Mouse (Mus musculus): Measurements from ENCODE around the gene Fcer1g. TPM values are rescaled to one million over a fixed set of nuclear protein-coding genes. Genes with fewer than 3 reads are reported as not detected.
"Not testable (repeated sequence)": the region's sequence is repeated elsewhere in the genome, so short reads cannot be mapped to it uniquely, and the experiment has no call there.

Fcer1g gene
- total and polyA plus RNA-seq, 2 experiments from 2014 or later, result 24.6 to 60.5 TPM

GRCm38 (mm10) chr1:171247453-171247841 is 13.3 kb upstream of the Fcer1g start:
- Histone ChIP-seq H3K9me3 (replicated peaks; ENCODE audit: control insufficient read depth, low read length) (no peaks in the 10 kb centered on the region), H3K9ac (replicated peaks; ENCODE audit: low read depth, low read length) (peak overlapping the region; percentile 64), H3K27me3 (ENCODE audit: control insufficient read depth, insufficient read depth, low read length) (no peaks in the 10 kb centered on the region), H3K4me2 (ENCODE audit: low read depth, low read length) (peak overlapping the region; percentile 77), H3K4me1 (ENCODE audit: control insufficient read depth, insufficient read depth) (peaks cover 20% of the 10 kb centered on the region), H3K27ac (ENCODE audit: low read depth) (peak overlapping the region; percentile 93), H3K4me3 (ENCODE audit: low read depth, low read length) (peak overlapping the region; percentile 65), H3K36me3 (replicated peaks; ENCODE audit: control insufficient read depth, insufficient read depth, low read length) (peaks cover 19% of the 10 kb centered on the region)
- TF ChIP-seq CTCF (IDR thresholded peaks at IDR 0.05; ENCODE audit: low read depth) (no peak), EP300 (IDR thresholded peaks at IDR 0.05; ENCODE audit: low read depth) (no peak)
- ATAC-seq (ENCODE audit: insufficient read depth, low read depth) (no peak), DNase-seq (ENCODE audit: low spot score) (peak; percentile 32)
- WGBS, result 7% methylated on average over 13 of the region's 13 CpGs

- under 1% methylated on average over 40 of the region's 41 CpGs for WGBS
Measured at GRCm38 (mm10) chr1:171246709-171247452, 12.7 kb upstream of the Fcer1g start.

GRCm38 (mm10) chr1:171245353-171245752 is 11.2 kb upstream of the Fcer1g start:
- Histone ChIP-seq H3K4me3 (ENCODE audit: low read depth, low read length) (0 out of 2 replicates have a peak overlapping the region, but pooled peaks have one; percentile 65), H3K36me3 (replicated peaks; ENCODE audit: control insufficient read depth, insufficient read depth, low read length) (peaks cover 38% of the 10 kb centered on the region), H3K9me3 (replicated peaks; ENCODE audit: control insufficient read depth, low read length) (no peaks in the 10 kb centered on the region), H3K27ac (ENCODE audit: low read depth) (0 out of 2 replicates have a peak overlapping the region, but pooled peaks have one; percentile 37), H3K4me2 (ENCODE audit: low read depth, low read length) (no peak overlapping the region), H3K9ac (replicated peaks; ENCODE audit: low read depth, low read length) (no peak overlapping the region), H3K4me1 (ENCODE audit: control insufficient read depth, insufficient read depth) (peaks cover 20% of the 10 kb centered on the region), H3K27me3 (ENCODE audit: control insufficient read depth, insufficient read depth, low read length) (no peaks in the 10 kb centered on the region)
- TF ChIP-seq EP300 (IDR thresholded peaks at IDR 0.05; ENCODE audit: low read depth) (no peak), CTCF (IDR thresholded peaks at IDR 0.05; ENCODE audit: low read depth) (no peak)
- ATAC-seq (ENCODE audit: insufficient read depth, low read depth), result no peak
- DNase-seq (ENCODE audit: low spot score), result no peak
- 80% methylated on average over 8 of the region's 8 CpGs for WGBS

More at GRCm38 (mm10) chr1:171246709-171247452, 12.7 kb upstream of the Fcer1g start:
- Histone ChIP-seq H3K4me1 (ENCODE audit: control insufficient read depth, insufficient read depth) (peaks cover 20% of the 10 kb centered on the region), H3K27ac (ENCODE audit: low read depth) (peak overlapping the region; percentile 93), H3K4me3 (ENCODE audit: low read depth, low read length) (peak overlapping the region; percentile 65), H3K27me3 (ENCODE audit: control insufficient read depth, insufficient read depth, low read length) (no peaks in the 10 kb centered on the region), H3K9ac (replicated peaks; ENCODE audit: low read depth, low read length) (peak overlapping the region; percentile 79), H3K4me2 (ENCODE audit: low read depth, low read length) (peak overlapping the region; percentile 77), H3K36me3 (replicated peaks; ENCODE audit: control insufficient read depth, insufficient read depth, low read length) (peaks cover 25% of the 10 kb centered on the region), H3K9me3 (replicated peaks; ENCODE audit: control insufficient read depth, low read length) (no peaks in the 10 kb centered on the region)
- TF ChIP-seq CTCF (IDR thresholded peaks at IDR 0.05; ENCODE audit: low read depth) (peak; percentile 87), EP300 (IDR thresholded peaks at IDR 0.05; ENCODE audit: low read depth) (peak; percentile 84)
- ATAC-seq (ENCODE audit: insufficient read depth, low read depth) (peak; percentile 91), DNase-seq (ENCODE audit: low spot score) (peak; percentile 99)

- H3K4me2 ChIP-seq (ENCODE audit: low read depth, low read length); H3K27me3 ChIP-seq (ENCODE audit: control insufficient read depth, insufficient read depth, low read length); DNase-seq (ENCODE audit: low spot score); H3K4me3 ChIP-seq (ENCODE audit: low read depth, low read length); H3K9me3 ChIP-seq (replicated peaks; ENCODE audit: control insufficient read depth, low read length); H3K27ac ChIP-seq (ENCODE audit: low read depth); H3K4me1 ChIP-seq (ENCODE audit: control insufficient read depth, insufficient read depth); ATAC-seq (ENCODE audit: insufficient read depth, low read depth); H3K9ac ChIP-seq (replicated peaks; ENCODE audit: low read depth, low read length): not testable (repeated sequence)
- TF ChIP-seq CTCF (IDR thresholded peaks at IDR 0.05; ENCODE audit: low read depth), result peak; percentile 23; the same call in 1 of the 2 replicates
- H3K36me3 ChIP-seq (replicated peaks; ENCODE audit: control insufficient read depth, insufficient read depth, low read length), result peaks cover 70% of the 10 kb centered on the region
- WGBS, result 86% methylated on average over 12 of the region's 12 CpGs
Measured at GRCm38 (mm10) chr1:171241952-171242351, 7.8 kb upstream of the Fcer1g start.

GRCm38 (mm10) chr1:171240911-171241310 is 6.7 kb upstream of the Fcer1g start:
- H3K27ac ChIP-seq (ENCODE audit: low read depth), result no peak overlapping the region
- ATAC-seq (ENCODE audit: insufficient read depth, low read depth) (no peak), DNase-seq (ENCODE audit: low spot score) (no peak)
- H3K4me2 ChIP-seq (ENCODE audit: low read depth, low read length), result no peak overlapping the region
- no peak overlapping the region for H3K9ac ChIP-seq (replicated peaks; ENCODE audit: low read depth, low read length)
- H3K4me3 ChIP-seq (ENCODE audit: low read depth, low read length), result no peak overlapping the region
- H3K27me3 ChIP-seq (ENCODE audit: control insufficient read depth, insufficient read depth, low read length), result no peaks in the 10 kb centered on the region
- TF ChIP-seq EP300 (IDR thresholded peaks at IDR 0.05; ENCODE audit: low read depth) (no peak), CTCF (IDR thresholded peaks at IDR 0.05; ENCODE audit: low read depth) (no peak)
- H3K9me3 ChIP-seq (replicated peaks; ENCODE audit: control insufficient read depth, low read length), result no peaks in the 10 kb centered on the region
- 89% methylated on average over 10 of the region's 10 CpGs for WGBS
- H3K4me1 ChIP-seq (ENCODE audit: control insufficient read depth, insufficient read depth), result peaks cover 5% of the 10 kb centered on the region; the same call in 1 of the 2 replicates
- H3K36me3 ChIP-seq (replicated peaks; ENCODE audit: control insufficient read depth, insufficient read depth, low read length), result peaks cover 81% of the 10 kb centered on the region
